Mouse (Mus musculus): ENCODE measurements around the gene Cyb561d2. TPM values are rescaled to one million over a fixed set of nuclear protein-coding genes. Genes with fewer than 3 reads are reported as not detected.

Gene Cyb561d2
- polyA plus RNA-seq, 1 experiment from 2014 or later = 45.7 TPM

DNA sequence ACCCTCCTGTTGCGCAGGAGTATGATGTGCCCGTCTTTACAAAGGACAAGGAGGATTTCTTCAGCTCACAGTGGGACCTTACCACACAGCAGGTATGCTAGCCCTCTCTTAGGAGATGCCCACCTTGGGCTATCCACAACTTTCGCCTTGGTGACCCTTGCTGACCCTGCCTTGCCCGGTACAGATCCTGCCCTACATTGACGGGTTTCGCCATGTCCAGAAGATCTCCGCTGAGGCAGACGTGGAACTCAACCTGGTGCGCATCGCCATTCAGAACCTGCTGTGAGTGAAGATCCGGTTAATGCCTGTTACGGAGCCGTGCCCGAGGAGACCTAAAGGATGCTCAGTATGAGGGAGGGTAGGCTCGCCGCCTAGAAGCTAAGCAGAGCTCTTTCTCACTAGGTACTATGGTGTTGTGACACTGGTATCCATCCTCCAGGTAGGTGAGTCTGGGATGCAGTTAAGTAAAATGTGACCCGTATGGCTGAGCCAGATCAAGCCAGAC is 2.3 kb upstream of the Cyb561d2 start:
- Histone ChIP-seq H3K9me3 (no peaks in the 10 kb centered on the region), H3K9ac (no peak overlapping the region), H3K27ac (no peak overlapping the region), H3K4me1 (peaks cover 53% of the 10 kb centered on the region), H3K27me3 (replicated peaks) (peaks cover 5% of the 10 kb centered on the region; the same call in 1 of the 2 replicates), H3K4me3 (no peak overlapping the region), H3K4me2 (no peak overlapping the region), H3K36me3 (replicated peaks) (peaks cover 22% of the 10 kb centered on the region; the same call in 1 of the 2 replicates)
- WGBS = 93% methylated on average over 17 of the region's 17 CpGs
- no peak for ATAC-seq (replicated peaks)

DNA sequence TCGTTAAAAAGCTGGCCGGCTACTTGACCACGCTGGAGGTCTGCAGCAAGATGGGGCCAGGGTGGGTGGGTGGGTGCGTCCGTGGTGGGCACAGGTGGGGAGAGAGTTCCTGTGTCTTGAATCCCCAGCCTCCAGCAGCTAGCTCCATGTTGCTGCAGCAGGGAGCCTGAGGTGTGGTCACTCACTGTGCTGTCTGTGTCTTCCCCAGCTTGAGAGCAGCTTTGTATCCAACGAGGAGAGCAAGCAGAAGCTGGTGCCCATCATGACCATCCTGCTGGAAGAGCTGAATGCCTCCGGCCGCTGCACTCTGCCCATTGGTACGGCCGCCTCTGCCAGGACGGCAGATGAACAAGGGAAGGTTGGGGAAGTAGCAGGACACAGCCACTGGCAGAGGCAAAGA is 1.3 kb upstream of the Cyb561d2 start:
- H3K9me3 ChIP-seq = no peaks in the 10 kb centered on the region
- no peaks in the 10 kb centered on the region for H3K27me3 ChIP-seq (replicated peaks)
- no peak overlapping the region for H3K9ac ChIP-seq
- no peak overlapping the region for H3K4me3 ChIP-seq
- ATAC-seq (replicated peaks) = no peak
- H3K36me3 ChIP-seq (replicated peaks) = peaks cover 32% of the 10 kb centered on the region; the same call in 1 of the 2 replicates
- no peak overlapping the region for H3K27ac ChIP-seq
- 87% methylated on average over 11 of the region's 11 CpGs for WGBS
- no peak overlapping the region; the same call in 1 of the 2 replicates for H3K4me2 ChIP-seq
- peaks cover 53% of the 10 kb centered on the region for H3K4me1 ChIP-seq

DNA sequence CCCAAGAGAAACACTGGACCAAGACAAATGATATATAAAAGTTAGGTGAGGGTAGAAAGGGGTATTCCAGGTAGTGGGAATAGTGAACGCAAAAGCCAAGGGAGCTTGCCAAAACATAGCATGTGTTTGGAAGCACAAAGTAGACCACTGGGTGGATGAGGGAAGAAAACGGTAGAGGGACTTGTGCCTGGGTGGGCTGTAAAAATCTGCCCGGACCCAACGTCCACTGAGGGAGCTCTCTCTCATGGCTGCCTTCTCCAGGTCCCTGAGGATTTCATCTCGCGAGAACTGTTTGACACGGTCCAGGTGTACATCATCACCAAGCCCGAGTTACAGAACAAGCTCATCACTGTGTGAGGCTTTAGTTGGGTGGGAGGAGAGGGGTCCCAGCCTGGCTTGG is 728 bp upstream of the Cyb561d2 start:
- Histone ChIP-seq H3K4me1 (peaks cover 50% of the 10 kb centered on the region), H3K36me3 (replicated peaks) (peaks cover 38% of the 10 kb centered on the region), H3K27me3 (replicated peaks) (no peaks in the 10 kb centered on the region), H3K27ac (no peak overlapping the region; the same call in 1 of the 2 replicates), H3K9ac (peak overlapping the region; percentile 63), H3K4me3 (peak overlapping the region; percentile 72), H3K4me2 (peak overlapping the region; percentile 83), H3K9me3 (no peaks in the 10 kb centered on the region)
- WGBS = 54% methylated on average over 8 of the region's 8 CpGs
- ATAC-seq (replicated peaks) = no peak

DNA sequence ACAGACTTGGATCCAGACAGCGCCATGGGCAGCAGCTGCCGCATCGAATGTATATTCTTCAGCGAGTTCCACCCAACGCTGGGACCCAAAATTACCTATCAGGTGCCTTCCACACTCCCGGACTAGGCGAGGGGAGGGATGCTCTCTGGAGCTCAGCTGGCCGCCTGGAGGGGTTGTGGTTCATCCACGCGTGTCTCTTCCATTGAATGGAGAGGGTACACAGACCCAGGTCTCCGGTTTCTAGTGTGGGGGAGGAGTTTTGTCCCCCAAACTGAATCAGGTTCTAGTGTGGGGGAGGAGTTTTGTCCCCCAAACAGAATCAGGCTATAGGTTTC is 326 bp upstream of the Cyb561d2 start:
- peak overlapping the region; percentile 83 for H3K4me2 ChIP-seq
- H3K9ac ChIP-seq = peak overlapping the region; percentile 63
- no peaks in the 10 kb centered on the region for H3K9me3 ChIP-seq
- H3K36me3 ChIP-seq (replicated peaks) = peaks cover 38% of the 10 kb centered on the region
- WGBS = 2% methylated on average over 11 of the region's 11 CpGs
- ATAC-seq (replicated peaks) = peak; percentile 37
- peak overlapping the region; percentile 72 for H3K4me3 ChIP-seq
- H3K4me1 ChIP-seq = peaks cover 50% of the 10 kb centered on the region
- peak overlapping the region; percentile 65 for H3K27ac ChIP-seq
- no peaks in the 10 kb centered on the region for H3K27me3 ChIP-seq (replicated peaks)

DNA sequence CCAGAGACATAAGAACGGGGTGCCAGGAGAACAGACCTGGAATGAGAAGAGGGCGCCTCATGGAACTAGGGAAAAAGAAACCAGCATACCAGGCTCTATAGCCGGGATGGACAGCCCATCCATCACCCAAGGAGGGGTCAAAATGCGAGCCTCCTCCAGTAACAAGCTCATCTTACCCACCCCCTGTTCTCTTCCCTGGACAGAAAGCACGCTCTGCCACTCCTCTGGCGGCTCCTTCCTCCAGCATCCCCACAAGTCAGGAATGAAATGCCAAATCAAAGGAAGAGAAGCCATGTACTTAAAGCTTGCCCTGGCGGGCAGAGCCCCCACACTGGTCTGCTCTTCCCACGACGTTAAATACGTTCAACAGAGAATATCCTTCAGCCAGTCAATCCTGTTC is 988 bp downstream of the Cyb561d2 start:
- Histone ChIP-seq H3K9ac (peak overlapping the region; percentile 63), H3K36me3 (replicated peaks) (peaks cover 38% of the 10 kb centered on the region), H3K27ac (peak overlapping the region; percentile 80), H3K9me3 (no peaks in the 10 kb centered on the region), H3K4me2 (peak overlapping the region; percentile 83), H3K27me3 (replicated peaks) (no peaks in the 10 kb centered on the region), H3K4me1 (peaks cover 50% of the 10 kb centered on the region), H3K4me3 (peak overlapping the region; percentile 72)
- whole genome bisulfite sequencing = 46% methylated on average over 10 of the region's 10 CpGs
- no peak for ATAC-seq (replicated peaks)

DNA sequence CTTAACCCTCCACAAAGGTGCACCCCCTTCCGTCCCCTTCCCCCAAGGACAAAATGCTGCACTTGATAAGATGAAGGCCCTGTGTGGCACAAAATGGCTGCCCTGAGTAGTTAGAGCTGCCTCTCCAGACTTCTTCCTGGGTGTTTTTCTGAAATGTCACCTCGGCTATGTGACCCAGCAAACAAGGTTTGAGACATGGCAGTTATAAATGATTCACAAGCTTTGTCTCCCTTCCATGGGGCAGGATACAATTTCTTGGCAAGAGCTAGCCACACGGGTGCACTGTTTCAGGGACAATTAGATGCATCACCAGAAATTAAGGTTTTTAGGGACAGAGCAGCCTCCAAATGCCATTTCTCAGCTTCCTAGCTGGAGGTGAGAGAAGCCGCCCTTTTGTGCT is 1.6 kb downstream of the Cyb561d2 start:
- peaks cover 51% of the 10 kb centered on the region for H3K4me1 ChIP-seq
- peaks cover 38% of the 10 kb centered on the region for H3K36me3 ChIP-seq (replicated peaks)
- no peaks in the 10 kb centered on the region for H3K9me3 ChIP-seq
- 73% methylated on average over 4 of the region's 4 CpGs for WGBS
- no peak overlapping the region for H3K27ac ChIP-seq
- ATAC-seq (replicated peaks) = no peak
- no peak overlapping the region for H3K9ac ChIP-seq
- no peaks in the 10 kb centered on the region for H3K27me3 ChIP-seq (replicated peaks)
- peak overlapping the region; percentile 72; the same call in 1 of the 2 replicates for H3K4me3 ChIP-seq
- peak overlapping the region; percentile 83 for H3K4me2 ChIP-seq

DNA sequence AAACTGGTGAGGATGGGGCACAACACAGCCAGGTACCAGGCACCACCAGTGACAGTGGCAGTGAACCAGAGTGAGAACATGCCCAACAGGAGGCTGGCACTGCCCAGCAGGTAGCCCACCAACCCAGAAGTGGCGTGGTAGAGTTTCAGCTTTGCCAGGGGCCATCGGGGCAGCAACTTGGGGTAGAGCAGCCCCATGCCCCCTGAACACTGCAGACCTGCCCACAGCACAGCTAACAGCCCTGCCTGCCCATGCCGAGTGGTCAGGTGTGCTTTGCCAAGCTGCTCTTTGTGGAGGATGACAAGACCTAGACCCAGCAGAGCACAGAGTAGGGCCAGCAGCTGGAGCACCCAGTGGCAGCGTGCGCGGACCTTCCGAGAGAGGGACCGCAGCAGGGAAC is 2.1 kb downstream of the Cyb561d2 start:
- WGBS = 92% methylated on average over 8 of the region's 8 CpGs
- H3K36me3 ChIP-seq (replicated peaks) = peaks cover 38% of the 10 kb centered on the region
- no peak overlapping the region for H3K4me2 ChIP-seq
- no peak for ATAC-seq (replicated peaks)
- H3K27me3 ChIP-seq (replicated peaks) = no peaks in the 10 kb centered on the region
- no peak overlapping the region for H3K9ac ChIP-seq
- no peak overlapping the region for H3K27ac ChIP-seq
- H3K4me3 ChIP-seq = no peak overlapping the region
- H3K9me3 ChIP-seq = no peaks in the 10 kb centered on the region
- peaks cover 51% of the 10 kb centered on the region for H3K4me1 ChIP-seq

DNA sequence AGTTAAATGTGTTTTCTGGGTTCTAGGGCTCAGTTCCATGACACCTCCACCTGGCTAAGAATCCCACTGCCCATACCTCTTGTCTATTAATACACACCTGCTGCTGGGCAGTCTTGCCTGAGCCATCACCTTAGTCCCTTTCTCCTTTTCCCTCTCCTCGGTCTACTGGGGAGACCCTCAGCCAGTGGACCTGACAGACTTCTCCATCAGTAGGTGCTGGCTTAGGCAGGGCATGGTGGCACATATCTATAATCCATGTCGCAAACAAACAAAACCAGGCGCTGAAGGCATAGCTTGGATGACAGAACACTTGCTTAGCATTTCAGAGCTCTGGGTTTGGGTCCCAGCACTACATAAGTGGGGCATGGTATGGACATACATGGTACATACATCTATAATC is 3.3 kb downstream of the Cyb561d2 start:
- Histone ChIP-seq H3K27ac (no peak overlapping the region), H3K4me1 (peaks cover 57% of the 10 kb centered on the region), H3K9me3 (no peaks in the 10 kb centered on the region), H3K36me3 (replicated peaks) (peaks cover 27% of the 10 kb centered on the region), H3K4me3 (no peak overlapping the region), H3K27me3 (replicated peaks) (no peaks in the 10 kb centered on the region), H3K9ac (no peak overlapping the region), H3K4me2 (no peak overlapping the region)
- ATAC-seq (replicated peaks) = no peak
- 93% methylated on average over 3 of the region's 3 CpGs for WGBS

DNA sequence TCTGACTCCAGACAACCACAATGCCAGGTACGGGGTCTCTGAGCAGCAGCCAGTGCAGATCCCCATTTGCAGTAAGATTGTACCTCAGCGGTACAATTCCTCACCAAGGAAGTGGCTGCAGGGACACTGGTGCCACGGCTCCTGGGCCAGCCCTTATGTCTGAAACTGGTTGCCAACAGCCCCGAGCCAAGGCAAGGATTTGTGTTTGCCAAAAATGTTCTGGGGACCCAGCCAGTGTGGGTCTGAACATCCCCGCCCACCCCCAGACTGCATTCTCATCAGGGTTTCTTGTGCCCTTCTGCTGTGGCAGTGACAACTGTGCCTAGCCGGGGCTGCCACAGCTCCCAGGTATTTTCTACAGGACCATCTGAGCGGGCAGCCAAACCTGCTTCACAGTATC is 3.8 kb downstream of the Cyb561d2 start:
- Histone ChIP-seq H3K4me2 (no peak overlapping the region), H3K9ac (no peak overlapping the region), H3K4me3 (no peak overlapping the region), H3K27ac (no peak overlapping the region), H3K27me3 (replicated peaks) (no peaks in the 10 kb centered on the region), H3K36me3 (replicated peaks) (peaks cover 25% of the 10 kb centered on the region), H3K9me3 (no peaks in the 10 kb centered on the region), H3K4me1 (peaks cover 57% of the 10 kb centered on the region)
- WGBS = 94% methylated on average over 7 of the region's 7 CpGs
- ATAC-seq (replicated peaks) = no peak

DNA sequence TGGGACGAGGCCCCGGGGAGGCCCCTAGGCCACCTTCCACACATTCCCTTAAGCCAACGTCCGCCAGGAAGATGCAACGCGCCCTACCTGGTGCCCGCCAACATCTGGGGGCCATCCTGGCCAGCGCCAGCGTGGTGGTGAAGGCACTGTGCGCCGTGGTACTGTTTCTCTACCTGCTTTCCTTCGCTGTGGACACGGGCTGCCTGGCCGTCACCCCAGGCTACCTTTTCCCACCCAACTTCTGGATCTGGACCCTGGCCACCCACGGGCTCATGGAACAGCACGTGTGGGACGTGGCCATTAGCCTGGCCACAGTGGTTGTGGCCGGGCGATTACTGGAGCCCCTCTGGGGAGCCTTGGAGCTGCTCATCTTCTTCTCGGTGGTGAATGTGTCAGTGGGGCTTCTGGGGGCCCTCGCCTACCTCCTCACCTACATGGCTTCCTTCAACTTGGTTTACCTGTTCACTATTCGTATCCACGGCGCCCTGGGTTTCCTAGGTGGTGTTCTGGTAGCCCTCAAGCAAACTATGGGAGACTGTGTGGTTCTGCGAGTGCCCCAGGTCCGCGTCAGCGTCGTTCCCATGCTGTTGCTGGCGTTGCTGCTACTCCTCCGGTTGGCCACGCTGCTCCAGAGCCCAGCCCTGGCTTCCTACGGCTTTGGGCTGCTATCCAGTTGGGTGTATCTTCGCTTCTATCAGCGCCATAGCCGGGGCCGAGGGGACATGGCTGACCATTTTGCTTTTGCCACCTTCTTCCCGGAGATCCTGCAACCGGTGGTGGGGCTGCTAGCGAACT is 7.4 kb downstream of the Cyb561d2 start:
- WGBS = under 1% methylated on average over 40 of the region's 40 CpGs
- H3K27me3 ChIP-seq (replicated peaks) = no peaks in the 10 kb centered on the region
- peak overlapping the region; percentile 76 for H3K27ac ChIP-seq
- peak overlapping the region; percentile 98 for H3K4me2 ChIP-seq
- peak overlapping the region; percentile 92 for H3K4me3 ChIP-seq
- H3K4me1 ChIP-seq = peaks cover 34% of the 10 kb centered on the region
- peak overlapping the region; percentile 88 for H3K9ac ChIP-seq
- H3K9me3 ChIP-seq = no peaks in the 10 kb centered on the region
- H3K36me3 ChIP-seq (replicated peaks) = peaks cover 19% of the 10 kb centered on the region
- ATAC-seq (replicated peaks) = no peak; the same call in 1 of the 2 replicates

DNA sequence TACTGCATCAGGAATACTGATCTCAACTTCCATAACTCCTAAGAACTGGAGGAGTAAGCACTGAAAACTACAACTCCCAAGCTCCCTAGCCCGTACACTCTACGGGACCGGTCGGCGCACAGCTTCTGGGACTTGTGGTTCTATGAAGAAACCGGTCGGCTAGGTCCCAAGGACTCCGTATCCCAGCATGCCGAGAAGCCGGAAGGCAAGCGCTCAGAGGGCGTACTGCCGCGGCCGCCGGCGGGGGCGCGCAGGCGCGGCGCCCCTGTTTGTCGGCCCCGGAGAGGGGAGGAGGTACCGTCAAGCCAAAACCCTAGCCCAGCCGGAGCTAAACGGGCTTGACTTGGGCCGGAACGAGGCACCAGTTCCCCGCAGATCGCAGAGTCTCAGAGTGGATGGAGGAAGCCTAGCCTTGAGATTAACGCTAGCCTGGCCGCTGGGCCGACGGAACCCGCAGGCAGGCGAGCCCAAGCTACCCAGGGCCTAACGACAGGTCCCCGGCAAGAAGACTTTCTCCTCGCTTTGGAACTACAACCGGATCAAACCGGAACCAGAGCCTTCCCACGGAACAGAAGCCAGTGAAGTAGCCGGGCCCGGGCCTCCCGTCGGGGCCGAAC is 8.1 kb downstream of the Cyb561d2 start, which contains the start of gene Tmem115:
Tmem115 (plus strand) TSS at position 155 of the 617 bp plus-strand sequence.
- WGBS = 0% methylated on average over 47 of the region's 48 CpGs

DNA sequence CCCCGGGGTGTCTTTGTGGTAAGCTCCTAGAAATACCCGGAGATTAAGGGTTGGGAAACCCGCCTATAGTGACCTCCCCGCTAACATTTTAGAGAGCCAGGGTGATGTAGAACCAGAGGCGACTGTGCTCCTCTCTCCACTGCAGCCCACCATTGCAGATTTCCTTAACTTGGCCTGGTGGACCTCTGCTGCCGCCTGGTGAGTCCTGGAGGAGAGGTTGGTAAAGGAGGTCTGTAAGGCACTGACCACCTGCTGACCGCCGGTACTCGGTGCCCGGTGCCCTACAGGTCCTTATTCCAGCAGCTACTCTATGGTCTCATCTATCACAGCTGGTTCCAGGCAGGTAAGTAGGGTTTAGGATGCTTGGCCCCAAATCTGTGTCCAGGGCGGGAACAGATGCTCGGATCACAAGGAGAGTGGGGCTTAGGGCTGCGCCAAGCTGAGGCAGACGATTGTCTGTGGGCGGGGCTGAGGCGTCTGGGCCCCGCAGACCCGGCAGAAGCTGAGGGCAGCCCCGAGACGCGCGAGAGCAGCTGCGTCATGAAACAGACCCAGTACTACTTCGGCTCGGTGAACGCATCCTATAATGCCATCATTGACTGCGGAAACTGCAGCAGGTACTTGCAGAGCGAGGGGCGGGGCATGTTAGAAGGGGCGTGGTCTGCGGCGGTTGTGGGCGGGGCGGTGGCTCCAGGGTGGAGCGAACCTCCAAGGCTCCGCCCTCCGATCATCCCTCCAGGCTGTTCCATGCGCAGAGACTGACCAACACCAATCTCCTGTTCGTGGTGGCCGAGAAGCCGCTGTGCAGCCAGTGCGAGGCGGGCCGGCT is 15.6 kb downstream of the Cyb561d2 start:
- no peak overlapping the region; the same call in 1 of the 2 replicates for H3K9ac ChIP-seq
- peak overlapping the region; percentile 26 for H3K4me3 ChIP-seq
- ATAC-seq (replicated peaks) = peak; percentile 53
- H3K4me1 ChIP-seq = peaks cover 18% of the 10 kb centered on the region
- H3K4me2 ChIP-seq = peak overlapping the region; percentile 50
- H3K27me3 ChIP-seq (replicated peaks) = peaks cover 32% of the 10 kb centered on the region
- no peaks in the 10 kb centered on the region for H3K9me3 ChIP-seq
- 5% methylated on average over 44 of the region's 44 CpGs for WGBS
- H3K27ac ChIP-seq = no peak overlapping the region
- H3K36me3 ChIP-seq (replicated peaks) = no peaks in the 10 kb centered on the region

More for the DNA sequence above, 8.1 kb downstream of the Cyb561d2 start, which contains the start of gene Tmem115:
- Histone ChIP-seq H3K27ac (peak within 1 kb of the TSS; percentile 76), H3K4me1 (peaks cover 34% of the 10 kb centered on the region), H3K9ac (peak within 1 kb of the TSS; percentile 88), H3K27me3 (replicated peaks) (no peaks in the 10 kb centered on the region), H3K4me2 (peak within 1 kb of the TSS; percentile 98), H3K9me3 (no peaks in the 10 kb centered on the region), H3K4me3 (peak within 1 kb of the TSS; percentile 92), H3K36me3 (replicated peaks) (peaks cover 12% of the 10 kb centered on the region)
- ATAC-seq (replicated peaks) = peak; percentile 98
